Mouse (Mus musculus) liver, embryonic 12.5 days (tissue): Measurements from ENCODE around the gene Gramd1c. TPM values are rescaled to one million over a fixed set of nuclear protein-coding genes. Genes with fewer than 3 reads are reported as not detected.

Experiments
- ATAC-seq: fragments of 200-750 bp; cut with Nextera tagmentation; 2 replicates; pipeline ENCODE4 v1.8.0; 2017; ENCODE audit warnings: moderate number of reproducible peaks, mild to moderate bottlenecking, moderate library complexity
- H3K27ac ChIP-seq: fragments of 300-500 bp; sonication (generic); 2 replicates; pipeline ENCODE4 v1.5.1; 2016; ENCODE audit warnings: mild to moderate bottlenecking
- H3K27me3 ChIP-seq: fragments of 300-500 bp; sonication (generic); replicated peaks from 2 replicates; pipeline ENCODE4 v1.6.1; 2016; ENCODE audit warnings: mild to moderate bottlenecking, moderate library complexity
- H3K36me3 ChIP-seq: fragments of 300-500 bp; sonication (generic); 2 replicates; pipeline ENCODE4 v1.6.1; 2016; ENCODE audit warnings: mild to moderate bottlenecking, moderate library complexity
- H3K4me1 ChIP-seq: fragments of 300-500 bp; sonication (generic); 2 replicates; pipeline ENCODE4 v1.6.1; 2016
- H3K4me2 ChIP-seq: fragments of 300-500 bp; sonication (generic); 2 replicates; pipeline ENCODE4 v1.6.1; 2016; ENCODE audit warnings: mild to moderate bottlenecking, moderate library complexity
- H3K4me3 ChIP-seq: fragments of 300-500 bp; sonication (generic); 2 replicates; pipeline ENCODE4 v1.5.1; 2016; ENCODE audit warnings: mild to moderate bottlenecking, moderate library complexity
- H3K9ac ChIP-seq: fragments of 300-500 bp; sonication (generic); 2 replicates; pipeline ENCODE4 v1.6.1; 2016; ENCODE audit warnings: mild to moderate bottlenecking, moderate library complexity
- H3K9me3 ChIP-seq: fragments of 300-500 bp; sonication (generic); replicated peaks from 2 replicates; pipeline ENCODE4 v1.6.1; 2016; ENCODE audit warnings: mild to moderate bottlenecking, moderate library complexity
- WGBS: fragments of 180-500 bp; shearing (Covaris S2); methylation state at CpG from one replicate; pipeline ENCODE4 v1.1.7; 2016; ENCODE audit not compliant: insufficient replicate concordance; 5-methylcytosine and 5-hydroxymethylcytosine counted together
- polyA plus RNA-seq: library from polyadenylated mRNA; unstranded; fragments of >200 nt; fragmentation: Nextera tagmentation; extraction: Ambion mirVana; gene quantifications from 2 replicates; pipeline ENCODE4 v1.2.1, GENCODE M21; 2016

Gene Gramd1c
- polyA plus RNA-seq, 1 experiment from 2014 or later, result 3.7 TPM

- 71% methylated on average over 22 of the region's 22 CpGs for WGBS
- Histone ChIP-seq H3K4me1 (no peaks in the 10 kb centered on the region), H3K4me3 (no peak overlapping the region), H3K27ac (no peak overlapping the region), H3K27me3 (peaks cover 12% of the 10 kb centered on the region), H3K9me3 (no peaks in the 10 kb centered on the region), H3K4me2 (no peak overlapping the region), H3K9ac (no peak overlapping the region), H3K36me3 (no peaks in the 10 kb centered on the region)
- ATAC-seq, result no peak
Observed at GRCm38 (mm10) chr16:43973606-43974220, 89.4 kb downstream of the Gramd1c start.

GRCm38 (mm10) chr16:43973147-43973546 lies 90.0 kb downstream of the Gramd1c start:
- H3K27ac ChIP-seq, result no peak overlapping the region
- H3K27me3 ChIP-seq, result 0 out of 2 replicates have a peak, but pooled peaks cover 6% of the 10 kb centered on the region
- no peaks in the 10 kb centered on the region for H3K4me1 ChIP-seq
- no peak overlapping the region for H3K9ac ChIP-seq
- 78% methylated on average over 11 of the region's 11 CpGs for WGBS
- no peaks in the 10 kb centered on the region for H3K36me3 ChIP-seq
- H3K4me2 ChIP-seq, result no peak overlapping the region
- ATAC-seq, result no peak
- no peaks in the 10 kb centered on the region for H3K9me3 ChIP-seq
- no peak overlapping the region for H3K4me3 ChIP-seq

GRCm38 (mm10) chr16:43972391-43972790 lies 90.8 kb downstream of the Gramd1c start:
- Histone ChIP-seq H3K9ac (no peak overlapping the region), H3K4me1 (no peaks in the 10 kb centered on the region), H3K27me3 (0 out of 2 replicates have a peak, but pooled peaks cover 2% of the 10 kb centered on the region), H3K4me2 (no peak overlapping the region), H3K27ac (no peak overlapping the region), H3K9me3 (no peaks in the 10 kb centered on the region), H3K4me3 (no peak overlapping the region), H3K36me3 (no peaks in the 10 kb centered on the region)
- no peak for ATAC-seq
- WGBS, result 88% methylated on average over 2 of the region's 2 CpGs

- Histone ChIP-seq H3K27me3 (no peaks in the 10 kb centered on the region), H3K4me1 (no peaks in the 10 kb centered on the region), H3K27ac (no peak overlapping the region), H3K4me2 (no peak overlapping the region), H3K4me3 (no peak overlapping the region), H3K9ac (no peak overlapping the region), H3K36me3 (no peaks in the 10 kb centered on the region), H3K9me3 (no peaks in the 10 kb centered on the region)
- ATAC-seq, result no peak
- WGBS, result 81% methylated on average over 9 of the region's 9 CpGs
Observed at GRCm38 (mm10) chr16:43971741-43972140, 91.4 kb downstream of the Gramd1c start.

- ATAC-seq, result no peak
- Histone ChIP-seq H3K27me3 (no peaks in the 10 kb centered on the region), H3K9ac (no peak overlapping the region), H3K27ac (no peak overlapping the region), H3K4me1 (no peaks in the 10 kb centered on the region), H3K4me2 (no peak overlapping the region), H3K4me3 (no peak overlapping the region), H3K36me3 (no peaks in the 10 kb centered on the region), H3K9me3 (no peaks in the 10 kb centered on the region)
- 85% methylated on average over 11 of the region's 11 CpGs for WGBS
Observed at GRCm38 (mm10) chr16:43971189-43971588, 92.0 kb downstream of the Gramd1c start.

GRCm38 (mm10) chr16:43970426-43970825 lies 92.7 kb downstream of the Gramd1c start:
- 58% methylated on average over 3 of the region's 3 CpGs for WGBS
- no peak overlapping the region for H3K4me3 ChIP-seq

GRCm38 (mm10) chr16:43965781-43966389 lies 97.3 kb downstream of the Gramd1c start:
- no peak overlapping the region for H3K9ac ChIP-seq
- no peaks in the 10 kb centered on the region for H3K9me3 ChIP-seq
- H3K27me3 ChIP-seq, result no peaks in the 10 kb centered on the region
- H3K4me2 ChIP-seq, result no peak overlapping the region
- H3K27ac ChIP-seq, result no peak overlapping the region
- H3K4me1 ChIP-seq, result no peaks in the 10 kb centered on the region; the same call in 1 of the 2 replicates
- H3K36me3 ChIP-seq, result no peaks in the 10 kb centered on the region; the same call in 1 of the 2 replicates
- no peak overlapping the region for H3K4me3 ChIP-seq
- WGBS, result 72% methylated on average over 13 of the region's 13 CpGs
- ATAC-seq, result no peak

More at GRCm38 (mm10) chr16:43970426-43970825, 92.7 kb downstream of the Gramd1c start:
- Histone ChIP-seq H3K9me3 (no peaks in the 10 kb centered on the region), H3K27me3 (no peaks in the 10 kb centered on the region), H3K27ac (no peak overlapping the region), H3K36me3 (no peaks in the 10 kb centered on the region), H3K4me2 (no peak overlapping the region), H3K4me1 (no peaks in the 10 kb centered on the region), H3K9ac (no peak overlapping the region)
- no peak for ATAC-seq

- no peak overlapping the region for H3K4me2 ChIP-seq
- peaks cover 6% of the 10 kb centered on the region; the same call in 1 of the 2 replicates for H3K36me3 ChIP-seq
- no peak overlapping the region for H3K9ac ChIP-seq
- H3K27ac ChIP-seq, result no peak overlapping the region
- H3K4me3 ChIP-seq, result no peak overlapping the region
- no peaks in the 10 kb centered on the region for H3K9me3 ChIP-seq
- no peak for ATAC-seq
- WGBS, result 69% methylated on average over 3 of the region's 3 CpGs
- H3K27me3 ChIP-seq, result no peaks in the 10 kb centered on the region
- no peaks in the 10 kb centered on the region; the same call in 1 of the 2 replicates for H3K4me1 ChIP-seq
Observed at GRCm38 (mm10) chr16:43963780-43964179, 99.4 kb downstream of the Gramd1c start.

GRCm38 (mm10) chr16:43963291-43963690 lies 99.9 kb downstream of the Gramd1c start:
- no peak overlapping the region for H3K9ac ChIP-seq
- H3K27me3 ChIP-seq, result no peaks in the 10 kb centered on the region
- H3K36me3 ChIP-seq, result peaks cover 7% of the 10 kb centered on the region; the same call in 1 of the 2 replicates
- H3K4me3 ChIP-seq, result no peak overlapping the region
- 83% methylated on average over 9 of the region's 9 CpGs for WGBS
- no peak overlapping the region for H3K27ac ChIP-seq
- H3K9me3 ChIP-seq, result no peaks in the 10 kb centered on the region
- no peaks in the 10 kb centered on the region; the same call in 1 of the 2 replicates for H3K4me1 ChIP-seq
- no peak overlapping the region for H3K4me2 ChIP-seq
- no peak for ATAC-seq

- H3K27me3 ChIP-seq, result no peaks in the 10 kb centered on the region
- no peak for ATAC-seq
- H3K9ac ChIP-seq, result no peak overlapping the region
- no peak overlapping the region for H3K4me3 ChIP-seq
- no peaks in the 10 kb centered on the region for H3K9me3 ChIP-seq
- WGBS, result 69% methylated on average over 4 of the region's 4 CpGs
- H3K27ac ChIP-seq, result no peak overlapping the region
- peaks cover 19% of the 10 kb centered on the region; the same call in 1 of the 2 replicates for H3K36me3 ChIP-seq
- H3K4me1 ChIP-seq, result no peaks in the 10 kb centered on the region; the same call in 1 of the 2 replicates
- H3K4me2 ChIP-seq, result no peak overlapping the region
Observed at GRCm38 (mm10) chr16:43958038-43958437, 105.1 kb downstream of the Gramd1c start.

- H3K4me2 ChIP-seq, result no peak overlapping the region
- 39% methylated on average over 6 of the region's 6 CpGs for WGBS
- no peak overlapping the region for H3K4me3 ChIP-seq
- no peak for ATAC-seq
- peaks cover 13% of the 10 kb centered on the region; the same call in 1 of the 2 replicates for H3K36me3 ChIP-seq
- H3K27ac ChIP-seq, result no peak overlapping the region
- no peak overlapping the region for H3K9ac ChIP-seq
- peaks cover 7% of the 10 kb centered on the region; the same call in 1 of the 2 replicates for H3K4me1 ChIP-seq
- H3K27me3 ChIP-seq, result no peaks in the 10 kb centered on the region
- H3K9me3 ChIP-seq, result no peaks in the 10 kb centered on the region
Observed at GRCm38 (mm10) chr16:43954913-43955312, 108.2 kb downstream of the Gramd1c start.

GRCm38 (mm10) chr16:43951591-43951990 lies 111.6 kb downstream of the Gramd1c start:
- Histone ChIP-seq H3K36me3 (no peaks in the 10 kb centered on the region), H3K27ac (no peak overlapping the region), H3K4me3 (no peak overlapping the region), H3K9me3 (no peaks in the 10 kb centered on the region), H3K4me1 (peaks cover 7% of the 10 kb centered on the region; the same call in 1 of the 2 replicates), H3K4me2 (no peak overlapping the region), H3K27me3 (no peaks in the 10 kb centered on the region), H3K9ac (no peak overlapping the region)
- no peak for ATAC-seq
- 19% methylated on average over 4 of the region's 4 CpGs for WGBS
